Mouse (Mus musculus): ENCODE results near the gene Pdzd7.
A peak's percentile ranks its signal among the peaks of the same experiment; 100 is the strongest.

Pdzd7 gene

DNA sequence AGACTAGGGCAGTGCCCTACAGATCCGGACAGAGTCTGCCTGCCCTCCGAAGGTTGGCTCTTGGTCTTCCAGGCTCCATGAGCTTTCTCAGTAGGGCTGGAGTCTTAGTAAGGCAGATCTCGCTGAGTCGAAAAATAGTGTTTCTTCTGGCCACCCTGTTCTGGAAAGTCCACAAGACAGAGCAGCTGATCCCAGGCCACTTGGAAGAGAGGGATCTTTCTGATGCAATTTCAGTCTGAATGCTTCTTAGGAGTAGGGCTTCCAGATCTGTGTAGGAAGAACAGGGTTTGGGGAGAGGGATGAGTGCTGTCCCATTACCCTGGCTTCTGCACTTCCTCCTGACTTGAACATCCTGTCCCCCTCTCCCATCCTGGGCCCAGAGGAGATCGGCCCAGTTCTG lies at the start of gene Pdzd7:
Pdzd7 (minus strand) TSS at position 67 of the 400 bp plus-strand sequence.
- no peak for DNase-seq

DNA sequence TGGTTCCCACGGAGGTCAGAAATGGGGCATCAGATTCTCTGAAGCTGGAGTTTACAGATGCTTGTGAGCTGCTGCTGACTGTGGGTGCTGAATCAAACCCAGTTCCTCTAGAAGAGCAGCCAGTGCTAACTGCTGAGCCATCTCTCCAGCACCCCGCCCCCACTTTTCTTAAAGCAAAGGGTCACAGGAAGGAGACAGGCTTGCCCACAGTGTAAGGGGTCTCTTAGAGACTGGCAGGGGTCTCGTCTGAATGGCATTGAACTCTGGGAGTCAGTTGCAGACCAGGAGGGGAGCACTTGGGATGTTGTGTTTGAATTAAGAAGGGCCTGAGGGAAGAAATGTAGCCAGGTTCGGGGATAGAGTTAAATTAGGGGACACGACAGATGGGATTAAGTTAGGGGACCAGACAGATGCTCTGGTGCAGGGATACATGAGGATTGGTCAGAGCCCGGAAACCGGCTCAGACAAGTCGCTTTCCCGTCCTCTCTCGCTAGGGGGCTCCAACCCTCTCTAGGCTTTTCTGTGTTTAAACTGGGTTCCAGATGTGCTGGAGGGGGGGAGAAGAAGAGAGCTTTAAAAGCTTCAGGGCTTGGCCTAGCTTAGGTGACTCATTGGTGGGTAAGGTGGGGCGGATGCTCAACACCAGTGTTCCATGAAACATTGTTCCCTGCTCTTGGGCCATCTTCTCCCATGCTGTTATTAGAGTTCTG lies 36.5 kb upstream of the Pdzd7 start:
- peak; percentile 83 for DNase-seq

- peak; percentile 87 for DNase-seq
These were observed 35.8 kb upstream of the Pdzd7 start for GRCm38 (mm10) chr19:45081279-45081678.

DNA sequence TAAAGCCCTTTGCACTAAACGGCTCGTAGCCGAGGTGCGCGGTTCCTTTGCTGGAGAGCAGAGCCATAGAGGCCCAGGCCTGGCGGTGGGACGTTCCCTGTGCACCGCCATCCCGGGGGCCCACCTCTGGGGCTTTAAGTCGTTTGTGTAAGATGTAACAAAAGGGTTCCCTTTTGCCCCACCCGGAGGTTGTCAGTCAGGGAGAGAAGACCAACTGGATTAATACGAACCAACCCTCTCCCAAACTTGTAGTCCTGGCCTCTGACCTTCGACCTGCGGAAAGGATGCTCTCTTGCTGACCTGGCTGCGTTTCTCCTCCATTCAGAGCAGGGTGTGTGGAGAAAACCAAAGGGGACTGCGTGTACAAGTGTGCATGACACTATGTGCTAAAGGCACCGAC lies 35.2 kb upstream of the Pdzd7 start:
- peak; percentile 33 for DNase-seq

DNA sequence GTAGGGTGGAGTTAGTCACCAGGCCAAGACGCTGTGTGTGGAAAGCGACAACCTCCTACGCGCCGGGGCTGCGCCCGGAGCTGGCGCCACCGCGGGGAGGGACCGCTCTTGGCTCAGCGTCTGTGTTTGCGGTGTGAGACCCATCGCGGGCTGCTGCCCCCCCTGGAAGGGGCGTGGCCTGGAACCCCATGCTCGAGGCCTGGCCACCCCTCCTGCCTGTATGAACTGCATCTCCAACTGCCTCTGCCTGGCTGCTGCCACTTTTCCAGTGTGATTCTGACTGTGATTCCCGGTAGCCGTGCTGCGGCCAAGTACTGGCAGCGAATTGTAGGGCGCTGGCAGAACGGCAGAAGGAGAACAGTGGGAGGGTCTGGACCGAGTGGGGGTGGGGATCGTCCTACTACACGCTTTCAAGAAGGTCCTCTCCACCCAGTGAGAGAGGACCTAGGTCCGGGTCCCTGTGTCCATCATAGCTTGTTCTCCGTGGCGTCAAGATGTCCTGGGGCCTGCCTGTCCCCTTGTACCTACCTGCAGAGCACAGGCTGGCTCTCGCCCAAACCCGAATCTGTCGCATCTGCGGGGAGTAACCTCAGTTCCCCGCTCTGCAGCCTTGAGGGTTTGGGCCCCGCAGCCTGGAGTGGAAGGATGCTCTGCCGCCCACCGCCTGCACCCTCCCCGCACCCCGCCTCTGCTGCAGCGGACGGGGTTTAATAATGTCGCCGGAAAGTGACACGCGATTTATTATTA lies 34.4 kb upstream of the Pdzd7 start:
- DNase-seq: peak; percentile 74

DNA sequence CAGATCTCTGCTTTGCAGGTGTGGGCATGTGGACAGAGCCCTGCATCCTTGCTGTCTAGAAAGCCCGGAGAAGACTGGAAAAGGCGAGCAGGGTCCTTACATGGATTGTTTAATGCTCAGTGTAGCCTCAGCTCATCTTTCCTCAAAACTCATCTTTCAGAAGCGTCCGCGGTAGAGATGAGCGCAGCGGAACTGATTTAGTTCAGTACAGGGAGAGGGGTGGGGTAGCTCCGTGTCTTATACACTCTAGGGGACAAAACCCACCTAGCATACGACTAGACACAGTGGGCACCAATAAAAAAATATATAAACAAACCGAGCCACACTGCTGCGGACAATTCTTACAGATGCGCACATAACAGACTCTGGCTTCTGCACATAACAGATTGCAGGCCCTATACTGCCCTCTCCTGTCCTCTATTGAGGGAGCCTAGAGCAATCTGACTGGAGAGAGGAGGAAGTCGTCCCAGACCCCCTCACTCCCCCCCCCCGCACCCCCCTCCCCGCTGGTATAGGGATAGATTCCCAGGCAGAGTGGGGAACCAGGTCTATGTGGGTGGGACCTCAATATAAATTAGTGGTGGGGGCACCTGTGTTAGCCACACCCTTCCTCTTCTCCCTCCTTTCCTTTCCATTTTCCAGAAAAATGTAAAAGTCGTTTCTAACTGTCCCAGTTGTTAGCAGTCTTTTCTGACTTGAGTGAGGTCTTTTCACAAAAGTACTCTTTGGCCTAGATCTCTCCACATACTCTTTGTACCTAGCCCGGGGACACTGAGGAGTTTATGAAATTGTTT lies 33.7 kb upstream of the Pdzd7 start:
- peak; percentile 20 for DNase-seq

DNA sequence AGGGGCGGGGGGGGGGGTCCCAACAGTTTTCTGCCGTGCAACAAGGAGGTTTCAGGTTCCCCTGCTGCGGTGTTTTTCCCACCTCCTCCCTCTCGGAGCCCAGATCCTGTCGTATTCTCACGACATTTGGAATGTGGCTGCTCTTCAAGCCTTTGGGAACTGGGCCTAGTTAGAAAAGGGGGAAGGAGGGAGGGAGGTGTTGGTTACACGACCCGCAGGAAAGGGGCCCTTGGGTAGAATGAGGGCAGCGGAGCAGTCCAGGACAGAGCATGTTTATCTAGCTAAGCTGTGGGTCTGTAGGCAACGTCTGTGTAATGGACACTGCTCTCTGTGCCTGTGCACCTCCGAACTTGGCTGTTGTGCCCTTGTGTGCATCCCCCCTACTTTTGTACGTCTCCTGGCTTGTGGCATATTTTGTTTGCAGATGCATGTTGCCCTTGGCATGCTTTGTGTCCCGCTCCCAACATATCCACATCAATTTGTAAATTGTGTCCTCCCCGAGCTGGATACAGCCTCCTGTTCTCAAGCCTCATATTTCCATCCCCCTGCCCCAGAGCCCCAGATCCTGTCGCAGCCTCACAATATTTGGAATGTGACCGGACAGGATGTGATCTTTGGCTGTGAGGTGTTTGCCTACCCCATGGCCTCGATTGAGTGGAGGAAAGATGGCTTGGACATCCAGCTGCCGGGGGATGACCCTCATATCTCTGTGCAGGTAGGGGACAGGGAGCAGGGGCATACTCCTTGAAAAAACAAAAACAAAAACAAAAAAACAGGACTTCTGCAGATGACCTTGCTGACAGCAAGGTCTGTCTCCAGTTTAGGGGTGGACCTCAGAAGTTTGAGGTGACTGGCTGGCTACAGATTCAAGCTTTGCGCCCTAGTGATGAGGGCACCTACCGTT lies 32.5 kb upstream of the Pdzd7 start:
- no peak for DNase-seq

GRCm38 (mm10) chr19:45076586-45077510 lies 31.3 kb upstream of the Pdzd7 start:
- peak; percentile 78 for DNase-seq

DNA sequence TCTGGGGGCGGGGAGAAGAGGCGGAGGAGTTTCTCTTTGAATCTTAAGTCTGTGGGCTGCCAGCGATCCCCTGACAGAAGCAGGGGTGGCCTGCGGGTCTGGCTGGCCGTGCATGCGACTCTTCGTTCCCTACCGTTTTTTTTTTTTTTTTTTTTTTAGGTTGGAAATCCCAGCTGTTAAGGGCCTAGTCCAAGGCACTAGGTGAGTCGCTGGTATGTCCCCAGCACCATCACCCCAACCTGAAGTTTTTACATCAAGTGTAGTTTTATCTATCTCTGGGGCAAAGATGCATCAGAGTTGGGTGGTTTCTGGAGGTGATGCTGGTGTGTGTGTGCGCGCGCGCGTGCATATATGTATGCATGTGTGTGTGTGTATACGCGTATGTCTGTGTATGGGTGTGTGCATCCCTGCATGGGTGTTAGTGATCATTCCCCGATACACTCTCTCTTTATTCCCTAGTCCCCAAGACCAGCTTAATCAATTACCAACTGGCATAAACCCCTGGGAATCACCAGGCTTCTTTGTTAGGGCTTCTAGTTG lies 30.6 kb upstream of the Pdzd7 start:
- peak; percentile 30 for DNase-seq

- DNase-seq: peak; percentile 33
These were observed 30.0 kb upstream of the Pdzd7 start for GRCm38 (mm10) chr19:45075323-45076035.

- peak; percentile 95 for DNase-seq
These were observed 29.2 kb upstream of the Pdzd7 start, which contains the start of gene Kazald1 for GRCm38 (mm10) chr19:45074580-45075322. Gene Kazald1, plus strand, starts transcription at chr19:45075241.

- DNase-seq: peak; percentile 99
These were observed 28.5 kb upstream of the Pdzd7 start for GRCm38 (mm10) chr19:45073871-45074542.

DNA sequence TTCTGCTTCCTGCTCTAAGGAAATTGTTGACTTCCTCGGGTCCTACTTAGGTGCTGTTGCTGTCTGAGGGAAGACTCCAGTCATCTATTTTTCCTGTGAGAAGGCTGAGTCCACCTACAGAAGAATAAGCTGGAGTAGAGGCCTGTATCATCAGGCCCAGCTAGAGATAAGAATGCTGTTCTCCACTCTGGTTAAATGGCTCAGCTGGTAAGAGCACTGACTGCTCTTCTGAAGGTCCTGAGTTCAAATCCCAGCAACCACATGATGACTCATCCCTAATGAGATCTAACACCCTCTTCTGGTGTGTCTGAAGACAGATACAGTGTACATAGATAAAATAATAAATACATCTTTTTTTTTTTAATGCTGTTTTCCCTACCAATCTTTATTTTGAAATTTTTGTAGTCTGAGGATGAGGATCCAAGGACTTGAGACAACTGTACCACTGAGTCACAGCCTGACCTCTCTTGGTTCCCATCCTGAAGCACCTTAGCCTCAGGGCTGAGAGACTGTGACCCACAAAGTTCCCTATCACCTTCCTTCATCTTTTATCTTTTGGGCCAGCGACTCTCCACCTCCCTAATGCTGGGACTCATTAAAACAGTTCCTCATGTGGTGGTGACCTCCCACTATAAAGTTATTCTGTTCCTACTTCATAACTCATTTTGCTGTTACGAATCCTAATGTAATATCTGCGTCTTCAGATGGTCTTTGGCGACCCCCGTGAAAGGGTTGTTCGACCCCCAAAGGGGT lies 22.4 kb upstream of the Pdzd7 start:
- no peak for DNase-seq

GRCm38 (mm10) chr19:45067170-45067569 lies 21.7 kb upstream of the Pdzd7 start:
- DNase-seq: no peak

DNA sequence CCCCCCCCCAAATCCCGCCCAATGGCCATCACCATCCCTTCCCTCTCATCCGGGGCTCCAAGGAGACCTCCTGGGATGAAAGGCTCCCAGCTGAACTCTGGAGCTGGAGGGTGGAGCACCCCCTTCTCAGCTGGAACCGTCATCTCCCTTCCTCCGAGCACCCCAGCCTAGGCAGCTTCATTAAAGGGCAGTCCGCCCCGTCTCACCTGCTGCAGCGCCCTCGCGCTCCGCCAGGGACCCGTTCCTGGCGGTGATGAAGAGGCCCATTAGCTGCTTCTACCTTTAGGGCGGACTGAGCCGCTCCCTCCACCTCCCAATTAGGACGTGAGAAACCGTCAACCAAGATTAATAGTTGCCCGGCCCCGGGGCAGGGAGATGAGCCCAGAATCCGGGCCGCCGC lies 19.7 kb upstream of the Pdzd7 start:
- no peak for DNase-seq

DNA sequence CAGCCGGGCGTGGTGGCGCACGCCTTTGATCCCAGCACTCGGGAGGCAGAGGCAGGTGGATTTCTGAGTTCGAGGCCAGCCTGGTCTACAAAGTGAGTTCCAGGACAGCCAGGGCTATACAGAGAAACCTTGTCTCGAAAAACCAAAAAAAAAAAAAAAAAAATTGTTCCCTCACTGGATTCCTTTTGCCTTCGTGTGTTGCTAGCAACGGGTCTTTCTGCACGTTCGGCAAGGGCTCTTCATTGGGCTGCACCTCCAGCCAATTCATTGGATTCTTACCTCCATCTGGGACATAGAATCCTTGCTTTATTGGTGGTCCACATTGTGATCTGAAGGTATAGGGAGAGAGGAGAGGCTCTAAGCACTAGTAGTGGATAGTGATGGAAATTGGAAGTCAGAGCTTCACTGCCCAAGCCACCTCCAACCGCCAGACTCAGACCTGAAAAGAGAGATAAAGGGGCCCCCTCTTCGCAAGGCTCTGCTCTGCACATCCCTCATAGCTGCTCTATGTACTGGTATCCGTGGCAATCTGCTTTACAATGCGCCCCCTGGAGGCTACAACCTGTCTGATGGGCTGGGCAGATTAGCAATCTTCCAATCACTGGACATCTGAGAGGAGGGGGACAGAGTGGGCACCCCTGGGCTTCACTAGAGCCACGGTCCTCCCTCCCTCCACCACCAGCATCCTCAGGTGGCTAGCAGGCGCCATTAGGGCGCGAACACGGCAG lies 18.2 kb upstream of the Pdzd7 start:
- peak; percentile 74 for DNase-seq

DNA sequence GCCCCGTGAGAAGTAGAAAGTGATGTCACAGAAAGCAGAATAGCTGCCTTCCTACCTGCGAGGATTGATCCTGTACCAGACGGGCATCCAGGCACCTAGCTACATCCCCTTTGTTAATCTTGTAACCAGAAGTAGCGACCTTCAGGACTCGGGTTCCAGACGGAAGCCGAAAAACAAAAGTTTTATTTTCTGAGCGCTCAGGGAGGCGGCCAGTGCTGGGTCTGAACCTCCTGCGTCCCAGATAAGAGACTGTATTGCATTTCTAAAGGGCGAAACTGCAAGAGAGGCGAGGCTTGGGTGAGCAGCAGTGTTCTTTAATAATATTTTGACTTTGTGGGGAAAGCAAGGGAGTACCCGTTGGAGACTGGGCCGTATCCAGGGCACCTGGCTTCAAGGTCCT lies 13.3 kb upstream of the Pdzd7 start:
- peak; percentile 33 for DNase-seq

Measured in thymus, postnatal 4 days (tissue).